Mouse (Mus musculus): Measurements from ENCODE around the gene Daglb.

Gene Daglb

DNA sequence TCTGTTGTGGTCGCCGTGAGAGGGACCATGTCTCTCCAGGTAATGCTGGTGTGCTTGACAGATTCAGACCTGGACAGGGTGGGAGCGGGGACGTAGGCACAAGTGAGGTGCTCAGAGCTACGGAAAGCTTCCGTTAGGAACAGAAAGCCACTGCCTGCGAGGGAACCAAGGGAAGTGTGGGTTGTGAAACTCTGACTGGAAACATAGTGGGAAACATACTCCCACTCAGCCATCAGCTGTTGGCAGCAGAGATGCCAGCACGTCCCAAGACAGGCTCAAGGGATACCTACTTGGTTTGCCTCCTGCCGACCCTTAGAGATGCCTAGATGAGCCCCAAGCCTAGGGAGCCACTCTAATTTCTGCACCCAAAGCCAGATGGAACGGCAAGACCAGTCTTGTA is 22.8 kb downstream of the Daglb start:
- in situ Hi-C loops (cut with MboI, MseI), result loop anchor here (10.0 kb wide), 1 partner anchor 752 kb away; no protein-coding TSS in a partner anchor

- in situ Hi-C loops (cut with MboI, MseI), result loop anchor here (10.0 kb wide), 1 partner anchor 753 kb away; no protein-coding TSS in a partner anchor
Measured at GRCm38 (mm10) chr5:143487998-143488397, 23.6 kb downstream of the Daglb start.

DNA sequence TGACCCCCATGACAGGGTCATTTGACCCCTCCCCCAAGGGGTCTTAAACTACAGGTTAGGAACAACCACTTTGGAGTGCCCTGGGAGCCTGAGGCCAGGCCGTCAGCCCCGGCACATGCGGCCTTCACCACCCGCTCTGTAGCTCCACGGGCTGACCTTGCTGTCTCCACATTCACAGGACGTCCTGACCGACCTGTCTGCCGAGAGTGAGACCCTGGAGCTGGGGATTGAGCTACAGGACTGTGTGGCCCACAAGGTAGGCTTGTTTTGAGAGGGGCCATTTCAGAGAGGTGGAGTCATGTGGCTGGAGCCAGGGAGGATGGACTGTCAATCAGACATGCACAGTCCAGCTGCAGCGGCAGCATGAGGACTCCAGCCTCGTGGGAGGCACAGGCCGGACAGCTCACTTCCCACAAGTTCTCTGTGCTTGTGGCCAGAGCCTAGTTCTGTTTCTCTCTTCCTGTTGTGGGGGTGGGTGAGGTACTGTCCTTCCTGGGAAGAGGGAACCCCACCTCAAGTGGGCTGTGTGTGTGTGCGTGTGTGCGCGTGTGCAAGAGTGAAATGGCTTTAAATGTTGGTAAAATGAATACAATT is 25.5 kb downstream of the Daglb start:
- in situ Hi-C loops (cut with MboI, MseI), result loop anchor here (10.0 kb wide), 1 partner anchor 755 kb away; no protein-coding TSS in a partner anchor

- in situ Hi-C loops (cut with MboI, MseI), result no loop called here
Measured at GRCm38 (mm10) chr5:143491736-143492135, 27.4 kb downstream of the Daglb start.

GRCm38 (mm10) chr5:143493163-143493562 is 28.8 kb downstream of the Daglb start:
- in situ Hi-C loops (cut with MboI, MseI), result no loop called here

DNA sequence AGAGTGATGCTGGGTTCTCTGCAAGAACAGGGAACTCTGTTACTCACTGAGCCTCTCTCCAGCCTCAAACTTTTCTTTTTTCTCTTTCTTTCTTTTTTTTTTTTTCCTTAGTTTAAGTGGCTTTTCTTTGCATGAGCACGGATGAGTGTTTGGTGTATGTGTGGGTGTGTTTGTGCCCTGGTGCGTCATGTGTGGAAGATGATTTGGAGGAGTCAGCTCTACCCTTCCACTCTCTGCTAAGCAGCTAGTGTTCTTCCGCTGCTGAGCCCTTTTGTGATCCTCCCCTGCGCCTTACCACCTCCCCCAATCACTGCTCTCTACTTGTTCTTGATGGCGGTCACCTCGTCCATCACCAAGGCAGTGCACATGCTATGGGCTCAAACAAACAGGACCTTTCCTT is 31.3 kb downstream of the Daglb start:
- in situ Hi-C loops (cut with MboI, MseI), result loop anchor here (5.0 kb wide), 1 partner anchor 58 kb away; no protein-coding TSS in a partner anchor

GRCm38 (mm10) chr5:143497451-143497850 is 33.1 kb downstream of the Daglb start:
- in situ Hi-C loops (cut with MboI, MseI), result loop anchor here (5.0 kb wide), 1 partner anchor 60 kb away; no protein-coding TSS in a partner anchor

GRCm38 (mm10) chr5:143499197-143499596 is 34.8 kb downstream of the Daglb start:
- in situ Hi-C loops (cut with MboI, MseI), result loop anchor here (5.0 kb wide), 1 partner anchor 62 kb away; no protein-coding TSS in a partner anchor

DNA sequence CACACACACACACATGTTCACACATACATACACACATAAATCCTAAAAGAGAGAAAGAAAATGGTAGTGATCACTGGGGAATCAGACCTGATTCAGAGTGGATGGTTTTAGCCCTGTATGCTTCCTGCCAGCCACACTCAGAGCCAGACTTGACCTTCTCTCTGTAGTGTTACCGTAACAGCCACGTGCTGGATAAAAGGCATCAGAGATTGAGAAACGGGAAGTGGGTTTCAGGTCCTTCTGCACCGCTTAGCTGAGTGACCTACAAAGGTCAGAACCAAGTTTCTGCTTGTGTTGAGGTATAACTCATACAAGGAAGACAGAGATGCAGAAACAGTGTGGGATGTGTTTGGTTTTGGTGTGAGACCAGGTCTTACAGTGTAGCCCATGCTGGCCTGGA is 35.3 kb downstream of the Daglb start:
- in situ Hi-C loops (cut with MboI, MseI), result loop anchor here (5.0 to 10.0 kb wide), 2 partner anchors 62 to 1595 kb away; no protein-coding TSS in a partner anchor

- in situ Hi-C loops (cut with MboI, MseI), result loop anchor here (10.0 kb wide), 1 partner anchor 1594 kb away; no protein-coding TSS in a partner anchor
Measured at GRCm38 (mm10) chr5:143500711-143501110, 36.3 kb downstream of the Daglb start.

DNA sequence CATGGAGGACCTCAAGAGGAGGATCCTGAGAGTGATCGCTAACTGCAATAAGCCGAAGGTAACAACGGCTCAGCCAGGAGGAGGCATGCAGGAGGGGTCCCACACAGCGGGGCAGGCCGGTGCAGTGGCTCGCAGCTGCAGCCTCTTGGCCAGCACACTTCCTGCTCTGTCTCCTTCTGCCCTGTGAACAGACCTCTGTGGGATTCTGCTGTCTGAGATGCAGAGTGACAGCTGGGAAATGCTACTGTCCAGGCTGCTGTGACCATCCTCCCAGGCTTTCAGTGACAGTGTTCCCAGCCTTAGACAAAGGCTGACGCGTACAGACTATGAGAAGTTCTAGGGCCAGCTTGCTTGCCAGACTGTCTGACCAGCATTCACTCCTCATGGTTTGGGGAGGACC is 36.8 kb downstream of the Daglb start:
- in situ Hi-C loops (cut with MboI, MseI), result loop anchor here (10.0 kb wide), 1 partner anchor 1594 kb away; no protein-coding TSS in a partner anchor

DNA sequence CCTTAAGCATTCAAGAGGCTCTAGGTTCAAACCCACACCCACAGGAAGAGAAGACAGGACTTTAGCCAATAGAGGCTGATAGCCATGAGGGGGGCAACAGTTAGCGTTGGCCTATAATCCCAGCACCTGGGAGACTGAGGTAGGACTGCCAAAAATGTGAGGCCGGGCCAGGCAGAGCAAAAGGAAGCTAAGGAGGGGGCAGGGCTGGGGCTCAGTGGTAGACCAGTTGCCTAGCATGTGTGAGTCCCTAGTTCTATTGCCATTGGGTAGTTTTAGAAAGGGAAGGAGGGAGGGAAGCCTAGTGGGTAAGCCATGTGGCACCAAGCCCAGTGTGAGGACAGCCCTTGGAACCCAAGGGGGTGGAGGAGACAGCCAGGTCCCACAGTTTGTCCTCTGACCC is 37.3 kb downstream of the Daglb start:
- in situ Hi-C loops (cut with MboI, MseI), result loop anchor here (10.0 kb wide), 1 partner anchor 1593 kb away; no protein-coding TSS in a partner anchor

- in situ Hi-C loops (cut with MboI, MseI), result loop anchor here (10.0 kb wide), 1 partner anchor 1592 kb away; no protein-coding TSS in a partner anchor
Measured at GRCm38 (mm10) chr5:143502899-143503557, 38.6 kb downstream of the Daglb start.

GRCm38 (mm10) chr5:143503740-143504139 is 39.4 kb downstream of the Daglb start:
- in situ Hi-C loops (cut with MboI, MseI), result loop anchor here (10.0 kb wide), 1 partner anchor 1591 kb away; no protein-coding TSS in a partner anchor

- in situ Hi-C loops (cut with MboI, MseI), result loop anchor here (10.0 kb wide), 1 partner anchor 1590 kb away; no protein-coding TSS in a partner anchor
Measured at GRCm38 (mm10) chr5:143504453-143504852, 40.1 kb downstream of the Daglb start.

- in situ Hi-C loops (cut with MboI, MseI), result loop anchor here (10.0 kb wide), 1 partner anchor 1590 kb away; no protein-coding TSS in a partner anchor
Measured at GRCm38 (mm10) chr5:143505056-143505455, 40.7 kb downstream of the Daglb start.

GRCm38 (mm10) chr5:143505545-143505944 is 41.2 kb downstream of the Daglb start:
- in situ Hi-C loops (cut with MboI, MseI), result loop anchor here (10.0 kb wide), 1 partner anchor 1589 kb away; no protein-coding TSS in a partner anchor

DNA sequence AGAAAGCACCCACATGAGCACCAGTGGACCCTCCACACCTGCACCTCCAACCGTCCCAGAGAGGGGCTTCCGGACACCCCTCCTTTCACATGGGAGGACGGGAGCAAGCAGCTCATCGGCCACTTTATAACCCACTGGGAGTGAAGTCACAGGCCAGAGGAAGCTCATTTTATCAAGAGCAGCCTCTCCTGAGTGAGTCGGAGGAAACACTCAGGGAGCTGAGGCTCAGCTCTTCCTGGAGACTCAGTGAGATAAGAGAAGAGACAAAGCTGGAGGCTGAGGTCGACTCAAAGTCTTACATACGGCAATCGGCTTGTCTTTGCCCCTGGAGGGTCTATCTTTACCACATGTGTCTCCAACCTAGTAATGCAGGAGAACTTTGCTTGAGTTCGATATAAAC is 44.9 kb downstream of the Daglb start:
- in situ Hi-C loops (cut with MboI, MseI), result loop anchor here (10.0 kb wide), 1 partner anchor 1586 kb away; no protein-coding TSS in a partner anchor

GRCm38 (mm10) chr5:143509737-143510136 is 45.4 kb downstream of the Daglb start:
- in situ Hi-C loops (cut with MboI, MseI), result loop anchor here (10.0 kb wide), 1 partner anchor 1585 kb away; no protein-coding TSS in a partner anchor

GRCm38 (mm10) chr5:143511577-143511976 is 47.2 kb downstream of the Daglb start:
- in situ Hi-C loops (cut with MboI, MseI), result no loop called here

DNA sequence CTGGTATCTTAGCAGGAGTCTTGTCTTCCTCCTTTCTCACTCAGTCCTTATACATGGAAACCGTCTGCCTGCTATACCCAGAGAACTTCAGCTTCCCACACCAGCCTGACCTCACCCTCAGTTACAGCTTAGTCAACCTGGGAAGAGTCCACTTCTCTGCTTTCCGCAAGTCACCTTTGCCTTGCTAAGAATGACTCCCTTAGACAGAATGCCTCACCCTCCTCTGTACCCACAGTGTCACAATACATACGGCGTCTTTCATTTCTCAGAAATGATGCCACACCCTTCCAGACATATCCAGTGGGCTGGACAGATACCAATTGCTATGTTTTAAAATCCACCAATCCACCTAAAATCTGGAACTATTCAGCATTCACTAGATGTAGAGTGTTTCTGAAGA is 47.9 kb downstream of the Daglb start:
- in situ Hi-C loops (cut with MboI, MseI), result no loop called here

- in situ Hi-C loops (cut with MboI, MseI), result no loop called here
Measured at GRCm38 (mm10) chr5:143514878-143515277, 50.5 kb downstream of the Daglb start.

Data from regulatory T cell (primary cell).